Mouse (Mus musculus) cerebellum, adult 18-20 months (tissue): Measurements from ENCODE around the gene Cd300a.
"Not testable (repeated sequence)": the region's sequence is repeated elsewhere in the genome, so short reads cannot be mapped to it uniquely, and the experiment has no call there.

ENCODE experiments used
- DNase-seq, 2 experiments: peaks; one replicate each; pipeline ENCODE4 v3.0.0; 2021

Gene Cd300a

DNA sequence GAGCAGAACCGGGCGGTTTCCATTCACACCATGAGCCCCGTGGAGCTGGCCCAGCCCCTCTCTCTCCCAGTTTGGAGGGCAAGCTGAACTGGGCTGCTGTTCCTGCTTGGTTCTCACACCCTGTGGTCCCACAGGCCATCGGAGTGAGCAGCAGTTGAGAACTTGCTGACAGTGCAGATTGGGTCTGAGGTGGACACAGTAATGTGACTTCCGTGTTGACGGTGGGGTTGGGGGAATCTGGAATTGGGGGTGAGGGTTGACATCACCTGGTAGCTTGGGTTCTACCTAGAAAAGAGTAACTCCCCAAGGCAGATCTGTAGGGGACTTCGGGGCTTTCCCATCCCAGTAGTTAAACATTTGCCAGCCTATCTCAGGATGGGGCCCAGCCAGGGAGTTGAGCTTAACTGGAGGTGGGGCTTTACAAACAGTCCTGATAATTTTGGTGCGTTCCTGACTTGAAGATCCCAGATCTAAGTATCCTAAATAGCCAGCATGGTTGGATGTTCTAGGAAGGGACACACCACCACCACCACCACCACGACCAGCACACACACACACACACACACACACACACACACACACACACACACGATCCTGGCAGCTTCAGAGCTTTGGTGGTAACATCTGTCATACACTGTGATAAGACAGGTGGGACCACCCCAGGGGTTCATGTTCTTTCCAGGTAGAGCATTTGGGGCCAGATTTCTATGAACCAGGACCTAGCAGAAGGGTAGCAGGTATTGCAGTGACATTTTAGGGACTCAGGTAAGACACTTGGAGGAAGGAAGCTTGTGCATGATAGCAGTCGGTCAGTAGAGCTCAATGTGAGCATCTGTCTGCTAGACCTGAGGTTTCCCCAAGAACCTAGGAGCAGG is 22.2 kb upstream of the Cd300a start:
- peak; percentile 50 to 71 for DNase-seq

- peak; percentile 90 to 95 for DNase-seq
These were observed 21.6 kb upstream of the Cd300a start for GRCm38 (mm10) chr11:114868280-114868679.

GRCm38 (mm10) chr11:114869787-114870186 is 20.1 kb upstream of the Cd300a start:
- no peak for DNase-seq

GRCm38 (mm10) chr11:114871540-114871939 is 18.3 kb upstream of the Cd300a start:
- DNase-seq, result no peak

DNA sequence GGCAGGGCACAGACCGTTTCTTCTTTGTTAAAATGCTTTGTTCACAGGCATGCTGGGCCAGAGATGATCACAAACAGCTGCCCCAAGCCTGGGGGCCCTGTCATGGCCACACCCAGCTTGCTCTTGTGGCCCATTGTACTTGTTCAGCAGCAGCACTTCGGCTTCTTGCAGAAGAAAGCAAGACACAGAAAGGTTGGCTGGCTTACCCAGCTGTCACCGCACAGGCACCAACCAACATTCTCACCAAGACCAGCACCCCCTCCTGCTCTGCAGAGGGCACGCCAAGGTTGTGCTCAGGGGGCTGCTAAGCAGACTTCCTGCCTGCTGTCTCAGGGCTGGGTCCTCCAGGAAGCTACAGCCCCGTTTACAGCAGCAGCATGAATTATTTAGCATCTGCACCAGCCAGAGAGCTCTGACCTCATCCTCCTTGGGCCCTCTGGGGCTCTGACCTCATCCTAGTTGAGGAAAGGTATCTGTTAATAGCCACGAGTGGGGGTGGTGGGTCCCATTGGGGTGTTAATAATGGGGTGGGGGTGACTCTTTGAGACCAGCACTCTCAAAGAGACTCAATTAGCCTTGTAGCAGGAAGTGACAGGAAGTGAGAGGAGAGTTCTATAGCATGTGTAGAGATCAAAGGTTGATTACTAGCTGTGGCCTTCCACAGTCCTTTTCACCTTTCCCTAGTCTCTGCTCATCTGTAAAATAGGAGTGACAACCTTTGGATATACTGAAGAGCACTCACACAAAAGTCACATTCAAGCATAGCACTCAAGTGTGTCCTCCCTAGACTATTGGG is 16.6 kb upstream of the Cd300a start:
- DNase-seq, result no peak

- no peak for DNase-seq
These were observed 15.4 kb upstream of the Cd300a start for GRCm38 (mm10) chr11:114874226-114875145.

- DNase-seq, result peak in 1 of 2 experiments; percentile 51
These were observed 14.5 kb upstream of the Cd300a start for GRCm38 (mm10) chr11:114875301-114875801.

DNA sequence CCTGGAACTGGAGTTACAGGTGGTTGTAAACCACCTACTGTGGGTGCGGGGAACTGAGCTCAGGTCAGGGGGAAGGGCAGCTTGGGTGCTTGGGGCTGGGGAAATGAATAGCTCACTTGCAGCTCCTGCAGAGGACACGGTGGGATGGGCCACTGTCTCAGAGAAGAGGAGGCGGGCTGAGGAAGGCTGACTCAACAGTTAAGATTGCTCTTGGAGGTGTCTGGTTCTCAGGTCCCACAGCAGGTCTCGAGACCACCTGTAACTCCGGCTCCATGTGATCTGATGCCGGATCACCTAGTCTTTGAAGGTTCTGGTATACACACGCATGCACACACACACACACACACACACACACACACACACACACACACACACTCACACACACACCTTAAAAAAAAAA is 13.7 kb upstream of the Cd300a start:
- DNase-seq, result no peak

- DNase-seq, result peak in 1 of 2 experiments; percentile 40
These were observed 13.2 kb upstream of the Cd300a start for GRCm38 (mm10) chr11:114876621-114877020.

DNA sequence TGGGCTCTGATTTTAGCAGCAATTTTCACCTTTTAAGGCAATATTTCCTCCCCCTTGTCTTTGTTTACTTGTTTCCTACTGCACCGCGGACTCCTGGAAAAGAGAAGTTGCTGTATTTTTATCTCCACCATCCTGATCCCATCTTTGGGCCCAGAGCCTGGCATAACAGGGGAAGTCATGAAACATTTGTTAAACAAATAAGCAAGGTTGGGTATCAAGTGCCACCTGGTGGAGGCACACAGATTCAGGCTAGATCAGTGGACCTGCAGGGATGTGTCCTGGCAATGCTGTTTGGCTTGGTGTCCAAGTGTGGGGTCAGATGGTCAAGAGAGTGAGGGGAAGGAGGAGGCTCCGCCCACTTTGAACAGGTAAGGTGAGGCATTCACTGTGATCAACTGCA is 12.7 kb upstream of the Cd300a start:
- peak; percentile 81 to 87 for DNase-seq

DNA sequence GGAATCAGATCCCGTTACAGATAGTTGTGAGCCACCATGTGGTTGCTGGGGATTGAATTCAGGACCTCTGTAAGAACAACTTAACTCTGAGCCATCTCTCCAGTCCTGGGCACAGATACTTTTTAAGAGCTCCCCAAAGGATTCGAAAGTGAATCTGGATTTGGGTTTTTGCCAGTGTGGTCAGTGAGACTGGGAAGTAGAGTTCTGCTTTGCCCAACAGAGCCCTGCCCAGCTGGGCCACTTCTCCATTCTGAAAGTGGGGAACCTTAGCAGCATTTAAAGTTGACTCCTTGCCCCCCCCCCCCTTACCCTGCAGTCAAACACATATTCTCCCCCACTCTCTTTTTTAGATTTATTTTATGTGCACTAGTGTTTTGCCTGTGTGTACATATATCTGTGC is 10.2 kb upstream of the Cd300a start:
- no peak for DNase-seq

DNA sequence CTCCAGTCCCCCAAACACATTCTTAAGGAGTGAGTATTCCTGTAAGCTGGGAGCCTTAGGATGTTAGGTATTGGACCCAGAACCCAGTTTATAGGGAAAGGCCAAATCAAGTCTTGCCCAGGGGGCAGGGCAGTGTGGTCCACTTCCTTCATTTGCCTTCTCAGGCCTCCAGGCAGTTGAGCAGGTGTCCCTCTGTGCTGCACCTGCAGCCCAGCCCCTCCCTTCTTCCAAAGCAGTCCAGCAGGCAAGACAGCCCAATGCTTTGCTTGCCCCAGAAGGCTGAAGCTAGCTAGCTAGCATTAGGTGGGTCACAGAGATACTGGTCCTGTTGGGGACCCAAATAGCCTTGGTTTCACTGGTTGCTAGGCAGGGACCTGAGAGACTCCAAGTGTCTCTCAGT is 9.7 kb upstream of the Cd300a start:
- no peak for DNase-seq

DNA sequence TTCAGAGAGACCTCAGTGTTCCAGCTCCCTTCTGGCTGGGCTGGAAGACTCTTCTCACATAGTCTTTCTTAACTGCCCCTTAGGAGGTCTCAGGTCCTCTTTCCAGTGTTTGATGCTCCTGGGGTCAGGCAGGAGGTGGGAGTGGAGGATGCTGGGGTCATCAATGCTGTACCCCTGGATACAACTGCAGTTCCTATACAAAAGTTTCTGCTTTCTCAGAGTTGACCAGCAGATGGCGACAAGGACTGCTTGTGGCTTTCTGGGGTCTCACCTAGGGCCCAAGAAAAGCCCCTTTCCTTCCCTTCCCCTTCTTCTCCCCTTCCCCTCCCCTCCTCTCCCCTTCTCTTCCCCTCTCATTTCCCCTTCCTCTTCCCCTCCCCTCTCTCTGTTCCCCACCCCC is 9.3 kb upstream of the Cd300a start:
- DNase-seq, result peak; percentile 59

- DNase-seq, result peak; percentile 51 to 56
These were observed 6.5 kb upstream of the Cd300a start for GRCm38 (mm10) chr11:114883251-114883789.

DNA sequence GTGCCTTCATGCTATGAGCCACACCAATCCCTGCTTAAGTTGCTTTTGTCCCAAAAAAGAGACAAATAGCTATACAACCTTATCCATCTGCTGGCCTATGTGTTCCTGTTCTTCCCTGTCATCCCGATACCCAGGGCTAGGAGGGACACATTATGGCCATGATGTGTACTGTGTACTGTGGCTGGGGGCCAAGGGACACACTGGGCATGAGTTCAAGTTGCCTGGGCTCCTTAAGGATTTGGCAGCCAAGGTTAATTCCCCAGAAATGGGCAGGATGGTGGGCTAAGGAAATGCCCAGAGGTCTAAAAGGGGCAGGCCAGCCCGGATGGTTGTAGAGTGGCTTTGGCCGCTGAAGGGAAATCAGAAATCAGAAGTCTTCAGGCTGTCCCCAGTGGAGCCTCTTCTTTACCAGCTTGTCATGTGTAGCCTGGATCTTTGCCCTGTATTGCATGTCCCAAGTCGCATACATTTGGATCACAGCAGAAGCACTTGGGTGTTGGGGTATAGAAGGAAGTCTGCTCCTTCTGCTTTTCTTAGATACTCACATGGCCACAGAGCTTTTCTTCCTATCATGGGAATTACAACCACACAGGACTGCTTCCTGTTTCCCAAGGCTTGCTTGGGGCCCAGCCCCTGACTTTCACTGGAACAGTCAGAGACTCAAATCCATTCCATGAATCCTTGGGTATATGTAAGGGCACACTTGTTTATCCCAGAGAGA is 5.3 kb upstream of the Cd300a start:
- DNase-seq, result peak; percentile 67

DNA sequence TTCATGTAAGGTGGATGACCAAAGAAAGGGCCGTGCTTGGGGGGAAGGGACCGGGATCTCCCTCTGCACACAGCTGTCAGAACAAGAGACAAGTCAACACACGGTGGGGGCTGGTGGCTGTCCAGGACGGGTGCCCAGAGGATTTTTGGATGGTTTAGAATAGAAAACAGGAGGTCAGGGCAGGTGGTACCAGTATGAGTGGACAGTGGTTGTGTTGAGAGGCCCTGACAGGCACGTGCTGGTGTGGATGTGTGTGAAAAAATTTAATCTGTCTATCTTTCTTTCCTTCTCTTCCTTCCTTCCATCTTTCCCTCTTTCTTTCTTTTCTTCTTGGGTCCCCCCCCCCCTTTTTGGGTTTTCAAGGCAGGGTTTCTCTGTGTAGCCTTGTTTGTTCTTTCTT is 701 bp downstream of the Cd300a start:
- DNase-seq, result no peak

DNA sequence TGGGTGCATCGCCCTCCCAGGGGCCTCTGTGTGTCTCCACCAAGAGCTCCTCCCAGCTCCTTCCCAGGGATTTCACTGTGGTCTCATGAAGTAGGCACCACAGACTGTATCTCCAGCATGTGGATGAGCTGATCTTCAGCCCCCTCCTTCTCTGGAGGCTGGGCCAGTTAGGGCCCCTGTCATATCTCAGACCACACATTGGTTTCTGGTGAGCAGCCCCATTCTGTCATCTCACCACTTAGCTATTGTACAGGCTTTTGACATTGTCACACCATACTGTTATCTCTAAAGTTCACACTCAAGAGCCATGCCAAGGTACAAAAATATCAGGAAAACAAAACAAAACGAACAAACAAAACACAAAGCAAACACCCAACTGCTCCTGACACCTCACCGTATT is 6.2 kb downstream of the Cd300a start:
- DNase-seq, result no peak

DNA sequence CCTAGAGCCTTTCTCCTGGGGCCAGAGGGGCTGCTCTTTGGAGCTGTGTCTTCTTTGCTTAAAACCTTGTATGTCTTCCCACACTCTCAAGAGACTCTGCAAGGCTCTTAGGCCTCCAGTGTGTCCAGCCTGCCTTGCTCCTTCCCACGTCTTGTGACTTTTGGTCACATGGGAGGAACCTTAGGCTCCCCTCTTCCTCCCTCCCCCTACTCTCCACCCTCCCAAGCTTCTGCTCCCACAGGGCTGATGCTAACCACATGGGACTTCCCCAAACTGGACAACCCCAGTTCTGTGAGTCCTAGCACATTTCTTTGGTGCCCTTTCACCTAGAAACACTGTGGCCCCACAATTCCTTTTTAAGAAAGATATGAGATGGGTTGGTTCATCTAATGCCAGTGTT is 8.2 kb downstream of the Cd300a start:
- DNase-seq, result no peak

DNA sequence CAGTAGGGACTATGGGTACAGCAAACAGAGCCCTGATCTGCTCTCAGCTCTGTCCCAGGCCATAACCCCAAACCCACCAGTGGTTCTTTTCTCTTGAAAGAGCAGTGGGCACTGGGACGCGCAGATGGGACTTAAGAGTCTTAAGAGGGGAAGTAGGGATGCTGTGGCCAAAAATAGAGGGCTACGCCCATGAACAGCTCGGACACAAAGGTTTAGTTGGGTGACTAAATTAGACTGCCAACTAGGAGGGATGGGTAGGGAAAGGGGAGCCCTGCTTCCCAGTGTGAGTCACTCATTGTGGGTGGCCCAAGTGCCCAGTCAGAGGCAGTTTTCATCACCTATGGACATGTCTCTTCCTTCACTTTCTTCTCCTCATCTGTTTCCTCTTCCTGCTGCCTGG is 13.4 kb downstream of the Cd300a start:
- no peak for DNase-seq

- DNase-seq, result no peak
These were observed 17.7 kb downstream of the Cd300a start for GRCm38 (mm10) chr11:114907567-114907966.

DNA sequence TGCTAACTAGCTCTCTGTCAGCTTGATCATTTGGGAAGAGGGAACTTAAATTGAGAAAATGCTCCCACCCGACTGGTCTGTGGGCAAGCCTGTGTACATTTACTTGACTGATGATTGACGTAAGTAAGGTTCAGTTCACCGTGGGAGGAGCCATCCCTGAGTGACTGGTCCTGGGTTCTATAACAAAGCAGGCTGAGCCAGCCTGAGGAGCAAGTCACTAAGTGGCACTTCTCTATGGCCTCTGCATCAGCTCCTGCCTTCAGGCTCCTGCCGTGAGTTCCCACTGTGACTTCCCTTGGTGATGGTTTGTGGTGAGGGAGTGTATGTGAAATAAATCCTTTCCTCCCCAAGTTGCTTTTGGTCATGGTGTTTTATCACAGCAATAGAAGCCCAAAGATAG is 18.2 kb downstream of the Cd300a start:
- no peak for DNase-seq

DNA sequence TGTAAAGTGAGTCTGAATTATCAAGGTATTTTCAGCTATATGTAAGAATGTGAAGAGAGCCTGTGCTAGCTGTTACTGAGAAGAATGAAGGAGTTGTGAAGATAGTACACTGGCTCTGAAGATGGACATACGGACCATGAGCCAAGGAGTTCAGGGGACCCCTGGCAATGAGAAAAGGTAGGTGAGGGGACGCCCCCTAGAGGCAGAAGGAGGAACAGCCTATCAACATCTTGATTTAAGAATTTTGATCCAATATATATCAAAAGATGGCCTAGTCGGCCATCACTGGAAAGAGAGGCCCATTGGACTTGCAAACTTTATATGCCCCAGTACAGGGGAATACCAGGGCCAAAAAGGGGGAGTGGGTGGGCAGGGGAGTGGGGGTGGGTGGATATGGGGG is 19.7 kb downstream of the Cd300a start:
- not testable (repeated sequence) for DNase-seq
